Mouse (Mus musculus) hindbrain, embryonic 16.5 days (tissue): ENCODE data around the gene Arhgap15. TPM values are rescaled to one million over a fixed set of nuclear protein-coding genes. Genes with fewer than 3 reads are reported as not detected.
A peak's percentile ranks its signal among the peaks of the same experiment; 100 is the strongest.

Experiments
- ATAC-seq: fragments of 200-750 bp; cut with Nextera tagmentation; 2 replicates; pipeline ENCODE4 v1.8.0; 2017; ENCODE audit warnings: moderate TSS enrichment, moderate library complexity
- H3K27ac ChIP-seq: fragments of 300-500 bp; sonication (generic); 2 replicates; pipeline ENCODE4 v1.5.1; 2014; ENCODE audit warnings: low read depth, mild to moderate bottlenecking, control low read depth, low read length, moderate library complexity
- H3K27me3 ChIP-seq: fragments of 300-500 bp; sonication (generic); replicated peaks from 2 replicates; pipeline ENCODE4 v1.6.1; 2014; ENCODE audit warnings: low read length; ENCODE audit not compliant: control insufficient read depth, insufficient read depth
- H3K36me3 ChIP-seq: fragments of 300-500 bp; sonication (generic); 2 replicates; pipeline ENCODE4 v1.6.1; 2014; ENCODE audit warnings: mild to moderate bottlenecking, low read length, moderate library complexity, mixed read lengths; ENCODE audit not compliant: control insufficient read depth, insufficient read depth
- H3K4me1 ChIP-seq: fragments of 300-500 bp; sonication (generic); 2 replicates; pipeline ENCODE4 v1.6.1; 2014; ENCODE audit warnings: low read depth, low read length; ENCODE audit not compliant: control insufficient read depth, insufficient read depth
- H3K4me2 ChIP-seq: fragments of 300-500 bp; sonication (generic); 2 replicates; pipeline ENCODE4 v1.6.1; 2014; ENCODE audit warnings: mild to moderate bottlenecking, low read length, control low read depth, moderate library complexity
- H3K4me3 ChIP-seq: fragments of 300-500 bp; sonication (generic); 2 replicates; pipeline ENCODE4 v1.5.1; 2014; ENCODE audit warnings: mild to moderate bottlenecking, low read length, control low read depth, moderate library complexity
- H3K9ac ChIP-seq: fragments of 300-500 bp; sonication (generic); 2 replicates; pipeline ENCODE4 v1.6.1; 2014; ENCODE audit warnings: low read depth, mild to moderate bottlenecking, control low read depth, low read length, moderate library complexity
- H3K9me3 ChIP-seq: fragments of 300-500 bp; sonication (generic); 2 replicates; pipeline ENCODE4 v1.6.1; 2014; ENCODE audit warnings: mild to moderate bottlenecking, low read length, moderate library complexity; ENCODE audit not compliant: control insufficient read depth
- WGBS: fragments of 180-500 bp; shearing (Covaris S2); extraction: QIAGEN DNeasy Blood & Tissue Kit; methylation state at CpG from one replicate; pipeline ENCODE4 v1.1.7; 2014; 5-methylcytosine and 5-hydroxymethylcytosine counted together
- polyA plus RNA-seq: library from polyadenylated mRNA; unstranded; fragments of >200 nt; fragmentation: Nextera tagmentation; extraction: Ambion mirVana; gene quantifications from 2 replicates; pipeline ENCODE4 v1.2.1, GENCODE M21; 2015

Arhgap15 gene
- polyA plus RNA-seq, 1 experiment from 2014 or later: 3.0 TPM

DNA sequence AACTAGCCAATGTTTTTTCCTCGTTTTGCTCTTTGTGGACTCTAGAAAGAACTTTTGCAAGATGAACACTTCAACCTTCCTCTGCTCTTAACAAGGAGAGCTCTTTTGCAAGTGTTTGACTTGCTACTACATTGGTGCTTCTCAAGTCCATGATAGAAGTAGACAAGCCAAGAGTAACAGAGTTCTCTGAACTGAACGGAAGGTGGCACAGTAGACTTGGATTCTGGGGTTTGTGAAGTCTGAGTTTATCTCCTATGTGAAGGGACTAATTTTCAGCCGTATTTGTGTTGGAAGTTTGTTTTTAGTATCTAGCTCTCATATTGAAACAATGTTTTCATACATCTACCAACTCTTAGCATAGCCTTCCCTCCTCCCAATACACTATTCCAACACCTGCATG, 17.6 kb downstream of the Arhgap15 start:
- no peaks in the 10 kb centered on the region for H3K4me1 ChIP-seq
- no peak overlapping the region for H3K9ac ChIP-seq
- no peaks in the 10 kb centered on the region for H3K9me3 ChIP-seq
- no peak overlapping the region for H3K4me2 ChIP-seq
- H3K27ac ChIP-seq: no peak overlapping the region
- H3K27me3 ChIP-seq: no peaks in the 10 kb centered on the region
- no peak overlapping the region for H3K4me3 ChIP-seq
- H3K36me3 ChIP-seq: no peaks in the 10 kb centered on the region
- no peak for ATAC-seq
- WGBS: 92% methylated on average over 3 of the region's 3 CpGs

- H3K4me3 ChIP-seq: no peak overlapping the region
Measured at GRCm38 (mm10) chr2:43769850-43770570, 21.4 kb downstream of the Arhgap15 start.

GRCm38 (mm10) chr2:43772640-43773039, 24.0 kb downstream of the Arhgap15 start:
- Histone ChIP-seq H3K27me3 (no peaks in the 10 kb centered on the region), H3K36me3 (no peaks in the 10 kb centered on the region), H3K4me2 (no peak overlapping the region), H3K27ac (no peak overlapping the region), H3K4me3 (no peak overlapping the region), H3K4me1 (no peaks in the 10 kb centered on the region), H3K9ac (no peak overlapping the region), H3K9me3 (no peaks in the 10 kb centered on the region)
- ATAC-seq: no peak
- 88% methylated on average over 5 of the region's 5 CpGs for WGBS

More at GRCm38 (mm10) chr2:43769850-43770570, 21.4 kb downstream of the Arhgap15 start:
- Histone ChIP-seq H3K27me3 (no peaks in the 10 kb centered on the region), H3K9ac (no peak overlapping the region), H3K4me1 (no peaks in the 10 kb centered on the region), H3K4me2 (no peak overlapping the region), H3K27ac (no peak overlapping the region), H3K36me3 (no peaks in the 10 kb centered on the region), H3K9me3 (no peaks in the 10 kb centered on the region)
- WGBS: 95% methylated on average over 2 of the region's 2 CpGs
- no peak for ATAC-seq

GRCm38 (mm10) chr2:43782157-43782556, 33.5 kb downstream of the Arhgap15 start:
- H3K9ac ChIP-seq: no peak overlapping the region
- H3K9me3 ChIP-seq: no peaks in the 10 kb centered on the region
- 46% methylated on average over 3 of the region's 3 CpGs for WGBS
- H3K4me1 ChIP-seq: no peaks in the 10 kb centered on the region; the same call in 1 of the 2 replicates
- H3K27me3 ChIP-seq: no peaks in the 10 kb centered on the region
- no peak overlapping the region for H3K4me2 ChIP-seq
- H3K4me3 ChIP-seq: no peak overlapping the region
- no peak for ATAC-seq
- H3K27ac ChIP-seq: no peak overlapping the region
- no peaks in the 10 kb centered on the region for H3K36me3 ChIP-seq

GRCm38 (mm10) chr2:43783759-43784735, 35.4 kb downstream of the Arhgap15 start:
- Histone ChIP-seq H3K4me3 (no peak overlapping the region), H3K27ac (no peak overlapping the region), H3K4me1 (peaks cover 3% of the 10 kb centered on the region; the same call in 1 of the 2 replicates), H3K4me2 (no peak overlapping the region), H3K9me3 (no peaks in the 10 kb centered on the region), H3K36me3 (no peaks in the 10 kb centered on the region), H3K27me3 (no peaks in the 10 kb centered on the region), H3K9ac (no peak overlapping the region)
- 59% methylated on average over 7 of the region's 7 CpGs for WGBS
- ATAC-seq: no peak

- no peak for ATAC-seq
- Histone ChIP-seq H3K27ac (no peak overlapping the region), H3K4me3 (no peak overlapping the region), H3K4me2 (no peak overlapping the region), H3K9ac (no peak overlapping the region), H3K9me3 (no peaks in the 10 kb centered on the region), H3K27me3 (no peaks in the 10 kb centered on the region), H3K4me1 (peaks cover 3% of the 10 kb centered on the region; the same call in 1 of the 2 replicates), H3K36me3 (no peaks in the 10 kb centered on the region)
- 10% methylated on average over 3 of the region's 3 CpGs for whole genome bisulfite sequencing
Measured at GRCm38 (mm10) chr2:43786101-43786500, 37.5 kb downstream of the Arhgap15 start.

GRCm38 (mm10) chr2:43787141-43787540, 38.5 kb downstream of the Arhgap15 start:
- ATAC-seq: peak; percentile 90
- peaks cover 3% of the 10 kb centered on the region; the same call in 1 of the 2 replicates for H3K4me1 ChIP-seq
- no peaks in the 10 kb centered on the region for H3K27me3 ChIP-seq
- H3K9ac ChIP-seq: no peak overlapping the region
- H3K27ac ChIP-seq: no peak overlapping the region
- no peaks in the 10 kb centered on the region for H3K9me3 ChIP-seq
- no peak overlapping the region for H3K4me2 ChIP-seq
- no peaks in the 10 kb centered on the region for H3K36me3 ChIP-seq
- 41% methylated on average over 12 of the region's 12 CpGs for WGBS
- H3K4me3 ChIP-seq: no peak overlapping the region

GRCm38 (mm10) chr2:43788484-43788883, 39.9 kb downstream of the Arhgap15 start:
- peaks cover 3% of the 10 kb centered on the region; the same call in 1 of the 2 replicates for H3K4me1 ChIP-seq
- no peaks in the 10 kb centered on the region for H3K27me3 ChIP-seq
- H3K36me3 ChIP-seq: no peaks in the 10 kb centered on the region
- H3K9ac ChIP-seq: peak overlapping the region; percentile 17; the same call in 1 of the 2 replicates
- H3K27ac ChIP-seq: no peak overlapping the region
- ATAC-seq: no peak
- WGBS: 40% methylated on average over 8 of the region's 8 CpGs
- H3K4me2 ChIP-seq: peak overlapping the region; percentile 1; the same call in 1 of the 2 replicates
- no peaks in the 10 kb centered on the region for H3K9me3 ChIP-seq
- H3K4me3 ChIP-seq: no peak overlapping the region
